Mouse (Mus musculus) cortical plate, adult 2 months (tissue): Measurements from ENCODE around the gene Olfr60. TPM values are rescaled to one million over a fixed set of nuclear protein-coding genes. Genes with fewer than 3 reads are reported as not detected.

Experiments
- H3K27ac ChIP-seq: fragments of 200-500 bp; 2 replicates; pipeline ENCODE4 v1.5.1; 2012; ENCODE audit warnings: low read length, control low read depth, inconsistent platforms; ENCODE audit not compliant: insufficient read depth
- H3K4me1 ChIP-seq: fragments of 200-500 bp; 2 replicates; pipeline ENCODE4 v1.6.1; 2011; ENCODE audit warnings: low read length; ENCODE audit not compliant: control insufficient read depth, insufficient read depth
- H3K4me3 ChIP-seq: fragments of 200-500 bp; 2 replicates; pipeline ENCODE4 v1.5.1; 2011; ENCODE audit warnings: mild to moderate bottlenecking, low read length, control low read depth; ENCODE audit not compliant: insufficient read depth
- CTCF ChIP-seq: fragments of 200-500 bp; IDR thresholded peaks from 2 replicates; pipeline ENCODE4 v1.5.1; 2011; ENCODE audit warnings: mild to moderate bottlenecking, control low read depth, low read length; ENCODE audit not compliant: insufficient read depth; ENCODE audit errors: extremely low read depth
- POLR2A ChIP-seq: fragments of 200-500 bp; IDR thresholded peaks from 2 replicates; pipeline ENCODE4 v1.6.1; 2011; ENCODE audit warnings: mild to moderate bottlenecking, low read length, control low read depth; ENCODE audit not compliant: insufficient read depth; ENCODE audit errors: extremely low read depth
- polyA plus RNA-seq: library from polyadenylated mRNA; depleted of rRNA; stranded (reverse); fragments of >200 nt; gene quantifications from 2 replicates; pipeline ENCODE4 v1.2.3, GENCODE M21; 2012; rRNA removed

The Olfr60 gene
- polyA plus RNA-seq, 1 experiment, result not detected

DNA sequence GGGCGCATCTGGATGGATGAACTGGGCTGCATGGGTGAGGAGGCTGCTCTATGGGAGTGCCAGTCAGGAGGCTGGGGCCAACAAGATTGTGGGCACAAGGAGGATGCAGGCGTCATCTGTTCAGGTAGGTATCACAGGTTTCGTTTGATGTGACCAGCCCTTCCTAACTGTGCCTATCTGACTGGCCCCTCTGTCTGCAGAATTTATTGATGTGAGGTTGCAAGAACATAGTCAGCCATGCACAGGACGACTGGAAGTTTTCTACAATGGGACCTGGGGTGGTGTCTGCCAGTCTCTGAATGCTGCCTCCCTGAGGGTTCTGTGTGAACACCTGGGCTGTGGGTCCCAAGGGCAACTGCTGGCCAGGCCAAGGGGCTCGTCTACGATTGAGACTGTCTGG is 64.6 kb downstream of the Olfr60 start:
- no peak overlapping the region for H3K4me3 ChIP-seq
- TF ChIP-seq CTCF (no peak), POLR2A (no peak)
- no peaks in the 10 kb centered on the region for H3K4me1 ChIP-seq
- H3K27ac ChIP-seq, result no peak overlapping the region

- Histone ChIP-seq H3K4me3 (no peak overlapping the region), H3K4me1 (no peaks in the 10 kb centered on the region), H3K27ac (no peak overlapping the region)
- TF ChIP-seq CTCF, result no peak
- TF ChIP-seq POLR2A, result no peak
These were observed 65.7 kb downstream of the Olfr60 start for GRCm38 (mm10) chr7:140295746-140296145.

Other genes starting within 250 kb of the Olfr60 start
- gene Paox, start 245.9 kb downstream of the Olfr60 start, polyA plus RNA-seq, result 4.8 and 5.1 TPM in 2 replicates
- 67.2 and 68.9 TPM in 2 replicates for gene Echs1, start 245.2 kb downstream of the Olfr60 start, polyA plus RNA-seq
- 43.4 and 45.9 TPM in 2 replicates for gene Mtg1, start 224.1 kb downstream of the Olfr60 start, polyA plus RNA-seq
- gene Sprn, start 206.8 kb downstream of the Olfr60 start, polyA plus RNA-seq, result 128 and 142 TPM in 2 replicates
- not detected in 2 replicates for gene Olfr522, start 196.9 kb downstream of the Olfr60 start, polyA plus RNA-seq
- gene Olfr523, start 188.5 kb downstream of the Olfr60 start, polyA plus RNA-seq, result 0.06 TPM in 1 of 2 replicates, not detected in the other
- gene Olfr524, start 155.7 kb downstream of the Olfr60 start, polyA plus RNA-seq, result not detected in 2 replicates
- 0.13 and 0.34 TPM in 2 replicates for gene Cd163l1, start 143.4 kb downstream of the Olfr60 start, polyA plus RNA-seq
- gene 5830411N06Rik, start 114.4 kb downstream of the Olfr60 start, polyA plus RNA-seq, result not detected in 2 replicates
- gene Olfr525, start 40.8 kb downstream of the Olfr60 start, polyA plus RNA-seq, result not detected in 2 replicates
- not detected in 2 replicates for gene Olfr527, start 27.7 kb downstream of the Olfr60 start, polyA plus RNA-seq
- not detected in 2 replicates for gene Olfr530, start 14.7 kb upstream of the Olfr60 start, polyA plus RNA-seq
- gene Olfr531, start 41.2 kb upstream of the Olfr60 start, polyA plus RNA-seq, result not detected in 2 replicates
- not detected in 2 replicates for gene Olfr532, start 60.0 kb upstream of the Olfr60 start, polyA plus RNA-seq
- gene Olfr533, start 101.7 kb upstream of the Olfr60 start, polyA plus RNA-seq, result not detected in 2 replicates
- gene Olfr535, start 122.5 kb upstream of the Olfr60 start, polyA plus RNA-seq, result not detected in 2 replicates
- not detected in 2 replicates for gene Olfr536, start 145.7 kb upstream of the Olfr60 start, polyA plus RNA-seq
- gene Olfr538, start 206.2 kb upstream of the Olfr60 start, polyA plus RNA-seq, result not detected in 2 replicates
- gene Olfr46, start 239.6 kb upstream of the Olfr60 start, polyA plus RNA-seq, result 0.02 and 0.08 TPM in 2 replicates